Mouse (Mus musculus): ENCODE results near the gene Adamts16.
A peak's percentile ranks its signal among the peaks of the same experiment; 100 is the strongest.

The Adamts16 gene

DNA sequence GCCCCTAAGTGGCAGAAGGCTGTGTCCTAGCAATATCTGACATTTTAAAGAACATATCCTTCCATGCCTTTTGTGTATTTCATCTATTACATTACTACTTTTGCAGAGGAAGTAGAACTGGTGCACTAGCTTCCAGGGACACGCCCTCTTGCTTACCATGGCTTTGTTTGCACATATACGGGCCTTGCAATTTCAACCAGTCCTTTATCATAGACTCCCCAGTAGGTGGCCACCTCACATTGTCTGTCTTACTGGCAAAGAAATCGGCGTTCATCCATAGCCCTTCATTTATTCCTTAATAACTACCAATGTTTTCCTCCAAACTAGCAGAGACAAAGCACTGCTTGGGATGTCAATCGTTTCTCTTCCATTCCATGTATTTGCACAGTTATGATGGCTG is 125.6 kb downstream of the Adamts16 start:
- DNase-seq (ENCODE audit: low spot score in 2 of 2): no peak

DNA sequence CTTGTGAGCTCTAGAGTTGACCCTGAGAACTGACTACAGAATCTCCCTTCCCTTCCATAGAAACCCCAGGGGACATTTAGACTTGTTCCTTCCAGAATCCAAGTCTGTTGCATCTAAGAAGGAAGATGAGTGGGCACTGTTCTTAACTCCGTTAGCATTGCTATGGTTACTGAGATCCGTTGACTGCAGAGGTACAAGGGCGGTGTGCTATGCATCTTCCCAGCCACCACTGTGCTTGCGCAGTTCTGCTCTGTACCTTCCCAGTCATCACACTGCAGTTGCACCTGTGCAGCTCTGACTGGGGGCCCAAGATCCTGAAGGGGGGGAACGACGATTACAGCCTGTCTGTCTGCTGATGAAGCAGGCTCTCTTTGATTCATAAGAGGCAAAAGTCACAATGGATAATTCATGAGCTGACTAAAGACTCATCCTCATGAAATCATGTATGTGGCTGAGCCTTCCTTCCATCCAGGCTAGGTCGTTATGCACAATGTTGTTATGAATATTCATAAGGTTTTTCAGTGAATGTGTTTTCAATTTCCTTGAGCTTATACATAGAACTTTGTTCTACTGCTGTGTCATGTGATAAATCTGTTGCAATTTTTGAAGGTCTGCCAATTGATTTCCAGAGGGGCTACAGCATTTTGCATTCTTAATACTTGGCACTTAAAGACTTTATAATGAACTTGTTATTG is 127.4 kb downstream of the Adamts16 start:
- DNase-seq (ENCODE audit: low spot score in 2 of 2): peak; percentile 53 to 63

DNA sequence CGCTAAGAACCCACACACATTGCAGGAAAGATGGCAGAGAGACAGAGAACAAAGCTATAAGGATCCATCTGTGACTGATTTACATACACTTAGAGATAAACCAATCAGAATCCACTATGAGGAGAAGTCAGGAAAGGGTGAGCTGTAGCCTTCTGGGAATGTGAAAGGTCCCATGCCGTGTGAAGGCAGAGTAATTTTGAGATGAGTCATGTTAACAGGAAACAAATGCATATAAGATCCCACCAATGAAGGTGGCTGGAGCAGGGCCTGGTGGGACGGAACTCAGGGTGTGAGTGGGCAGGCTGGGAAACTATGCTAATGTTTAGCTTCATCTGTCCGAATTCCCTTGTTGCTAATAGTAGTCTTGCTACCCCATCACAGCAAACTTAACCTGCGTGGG is 128.3 kb downstream of the Adamts16 start:
- no peak for DNase-seq (ENCODE audit: low spot score in 2 of 2)

GRCm38 (mm10) chr13:70707158-70707854 is 134.3 kb downstream of the Adamts16 start:
- DNase-seq (ENCODE audit: low spot score in 2 of 2): no peak

GRCm38 (mm10) chr13:70702904-70703303 is 138.7 kb downstream of the Adamts16 start:
- no peak for DNase-seq (ENCODE audit: low spot score in 2 of 2)

GRCm38 (mm10) chr13:70698812-70699387 is 142.7 kb downstream of the Adamts16 start:
- peak; percentile 27 to 69 for DNase-seq (ENCODE audit: low spot score in 2 of 2)

GRCm38 (mm10) chr13:70689452-70689960 is 152.1 kb downstream of the Adamts16 start:
- DNase-seq (ENCODE audit: low spot score in 2 of 2): no peak

- no peak for DNase-seq (ENCODE audit: low spot score in 2 of 2)
Measured at GRCm38 (mm10) chr13:70685825-70686224, 155.8 kb downstream of the Adamts16 start.

DNA sequence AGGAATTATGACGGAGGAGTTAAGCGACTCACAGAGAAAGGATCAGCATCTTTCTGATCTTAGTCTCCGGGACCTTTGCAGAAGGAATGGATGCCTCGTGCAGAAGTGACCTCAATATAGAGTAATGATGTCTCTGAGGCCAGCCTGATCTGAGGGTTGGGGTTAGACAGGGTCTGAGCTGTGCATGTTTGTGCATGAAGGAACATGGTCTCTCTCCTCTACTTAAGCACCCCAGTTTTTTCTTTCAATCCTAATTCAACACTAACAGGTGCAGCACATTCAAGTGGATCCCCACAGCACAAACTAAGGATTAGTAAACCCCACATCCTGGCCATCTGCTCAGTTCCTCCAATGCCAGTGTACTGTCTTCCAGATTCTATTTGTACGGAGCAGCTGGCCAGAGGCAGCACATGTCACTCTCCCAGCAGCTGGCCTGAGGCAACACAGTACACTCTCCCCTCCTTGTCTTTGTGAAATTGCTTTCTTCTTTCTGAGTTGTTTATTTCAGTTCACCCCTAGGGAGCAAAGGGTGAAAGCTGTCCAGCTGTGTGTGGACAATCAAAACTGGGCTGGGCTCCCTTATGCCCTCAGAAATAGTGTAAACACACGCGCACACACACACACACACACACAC is 156.5 kb downstream of the Adamts16 start:
- no peak for DNase-seq (ENCODE audit: low spot score in 2 of 2)

GRCm38 (mm10) chr13:70681411-70682183 is 160.0 kb downstream of the Adamts16 start:
- no peak for DNase-seq (ENCODE audit: low spot score in 2 of 2)

DNA sequence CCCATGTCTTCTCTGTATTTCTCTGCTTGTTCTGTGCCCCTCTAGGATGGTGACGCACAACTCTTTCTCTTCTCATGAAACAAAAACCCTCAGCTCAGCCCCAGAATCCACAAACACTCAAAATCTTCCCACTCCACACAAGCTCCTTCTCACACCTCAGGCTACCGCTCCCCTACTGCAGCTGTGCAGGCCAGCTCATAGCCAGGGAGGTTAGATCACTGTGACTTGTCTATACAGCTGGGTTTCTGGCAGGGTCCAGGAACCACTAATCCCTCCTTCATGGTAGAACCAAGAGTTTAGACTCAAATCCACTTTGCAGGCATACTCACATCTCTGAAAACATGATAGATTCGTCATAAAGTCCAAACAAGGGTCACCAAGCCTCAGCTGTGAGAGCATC is 161.3 kb downstream of the Adamts16 start:
- no peak for DNase-seq (ENCODE audit: low spot score in 2 of 2)

All from left cerebral cortex, adult 9 months (tissue).